Mouse (Mus musculus): Measurements from ENCODE around the gene Dalrd3. TPM values are rescaled to one million over a fixed set of nuclear protein-coding genes. Genes with fewer than 3 reads are reported as not detected.

The Dalrd3 gene
- polyA plus RNA-seq, 1 experiment from 2014 or later = 222 TPM

GRCm38 (mm10) chr9:108577025-108577424 is 7.3 kb downstream of the Dalrd3 start:
- no peak for DNase-seq (ENCODE audit: low spot score)
- Histone ChIP-seq H3K9me3 (no peaks in the 10 kb centered on the region), H3K36me3 (peaks cover 58% of the 10 kb centered on the region), H3K4me3 (peak overlapping the region; percentile 89), H3K27me3 (ENCODE audit: insufficient read depth, poor library complexity, severe bottlenecking) (peaks cover 34% of the 10 kb centered on the region), H3K27ac (peak overlapping the region; percentile 95; the same call in 1 of the 2 replicates), H3K4me1 (replicated peaks) (peaks cover 69% of the 10 kb centered on the region)
- WGBS = 67% methylated on average over 6 of the region's 6 CpGs

- H3K4me1 ChIP-seq (replicated peaks) = peaks cover 67% of the 10 kb centered on the region
- 2% methylated on average over 24 of the region's 24 CpGs for WGBS
- peaks cover 57% of the 10 kb centered on the region for H3K36me3 ChIP-seq
Measured at GRCm38 (mm10) chr9:108577934-108578544, 8.4 kb downstream of the Dalrd3 start.

GRCm38 (mm10) chr9:108578545-108579343 is 9.1 kb downstream of the Dalrd3 start, which contains the start of gene Wdr6:
TSS of gene Wdr6 (minus strand) at chr9:108578739.
- Histone ChIP-seq H3K27ac (peak within 1 kb of the TSS; percentile 95), H3K27me3 (ENCODE audit: insufficient read depth, poor library complexity, severe bottlenecking) (peaks cover 50% of the 10 kb centered on the region), H3K9me3 (no peaks in the 10 kb centered on the region), H3K36me3 (peaks cover 50% of the 10 kb centered on the region), H3K4me3 (peak within 1 kb of the TSS; percentile 89), H3K4me1 (replicated peaks) (peaks cover 60% of the 10 kb centered on the region)
- WGBS = 5% methylated on average over 51 of the region's 51 CpGs
- DNase-seq (ENCODE audit: low spot score) = peak; percentile 97

More at GRCm38 (mm10) chr9:108577934-108578544, 8.4 kb downstream of the Dalrd3 start:
- no peaks in the 10 kb centered on the region for H3K9me3 ChIP-seq
- H3K27me3 ChIP-seq (ENCODE audit: insufficient read depth, poor library complexity, severe bottlenecking) = peaks cover 44% of the 10 kb centered on the region
- H3K4me3 ChIP-seq = peak overlapping the region; percentile 89
- H3K27ac ChIP-seq = peak overlapping the region; percentile 95
- no peak for DNase-seq (ENCODE audit: low spot score)

GRCm38 (mm10) chr9:108579344-108579690 is 9.6 kb downstream of the Dalrd3 start:
- peaks cover 54% of the 10 kb centered on the region for H3K4me1 ChIP-seq (replicated peaks)
- H3K4me3 ChIP-seq = peak overlapping the region; percentile 89
- H3K27ac ChIP-seq = peak overlapping the region; percentile 95
- H3K9me3 ChIP-seq = no peaks in the 10 kb centered on the region
- H3K36me3 ChIP-seq = peaks cover 44% of the 10 kb centered on the region
- no peak for DNase-seq (ENCODE audit: low spot score)
- H3K27me3 ChIP-seq (ENCODE audit: insufficient read depth, poor library complexity, severe bottlenecking) = peaks cover 50% of the 10 kb centered on the region
- WGBS = 72% methylated on average over 5 of the region's 5 CpGs

GRCm38 (mm10) chr9:108587571-108588180 is 18.0 kb downstream of the Dalrd3 start:
- H3K4me3 ChIP-seq = peak overlapping the region; percentile 47
- peak overlapping the region; percentile 93 for H3K27ac ChIP-seq
- no peaks in the 10 kb centered on the region for H3K9me3 ChIP-seq
- H3K4me1 ChIP-seq (replicated peaks) = peaks cover 40% of the 10 kb centered on the region
- H3K27me3 ChIP-seq (ENCODE audit: insufficient read depth, poor library complexity, severe bottlenecking) = peaks cover 17% of the 10 kb centered on the region
- WGBS = under 1% methylated on average over 14 of the region's 14 CpGs
- peaks cover 6% of the 10 kb centered on the region; the same call in 1 of the 2 replicates for H3K36me3 ChIP-seq
- DNase-seq (ENCODE audit: low spot score) = peak; percentile 96

GRCm38 (mm10) chr9:108589229-108589628 is 19.5 kb downstream of the Dalrd3 start:
- Histone ChIP-seq H3K9me3 (no peaks in the 10 kb centered on the region), H3K4me3 (no peak overlapping the region), H3K27ac (peak overlapping the region; percentile 93), H3K4me1 (replicated peaks) (peaks cover 40% of the 10 kb centered on the region), H3K27me3 (ENCODE audit: insufficient read depth, poor library complexity, severe bottlenecking) (peaks cover 6% of the 10 kb centered on the region), H3K36me3 (peaks cover 8% of the 10 kb centered on the region; the same call in 1 of the 2 replicates)
- DNase-seq (ENCODE audit: low spot score) = no peak
- WGBS = 79% methylated on average over 5 of the region's 5 CpGs

GRCm38 (mm10) chr9:108591462-108591861 is 21.8 kb downstream of the Dalrd3 start:
- Histone ChIP-seq H3K27ac (no peak overlapping the region), H3K4me1 (replicated peaks) (peaks cover 41% of the 10 kb centered on the region), H3K36me3 (peaks cover 8% of the 10 kb centered on the region; the same call in 1 of the 2 replicates), H3K4me3 (no peak overlapping the region), H3K9me3 (no peaks in the 10 kb centered on the region), H3K27me3 (ENCODE audit: insufficient read depth, poor library complexity, severe bottlenecking) (peaks cover under 1% of the 10 kb centered on the region; the same call in 1 of the 2 replicates)
- DNase-seq (ENCODE audit: low spot score) = no peak
- WGBS = 89% methylated on average over 4 of the region's 4 CpGs

GRCm38 (mm10) chr9:108594354-108594753 is 24.7 kb downstream of the Dalrd3 start:
- Histone ChIP-seq H3K27ac (no peak overlapping the region), H3K4me3 (no peak overlapping the region), H3K36me3 (peaks cover 8% of the 10 kb centered on the region; the same call in 1 of the 2 replicates), H3K9me3 (no peaks in the 10 kb centered on the region), H3K27me3 (ENCODE audit: insufficient read depth, poor library complexity, severe bottlenecking) (0 out of 2 replicates have a peak, but pooled peaks cover 4% of the 10 kb centered on the region), H3K4me1 (replicated peaks) (peaks cover 29% of the 10 kb centered on the region)
- no peak for DNase-seq (ENCODE audit: low spot score)
- 88% methylated on average over 3 of the region's 3 CpGs for WGBS

GRCm38 (mm10) chr9:108596998-108597764 is 27.5 kb downstream of the Dalrd3 start, which contains the start of gene P4htm:
TSS of gene P4htm (minus strand) at chr9:108597667.
- peaks cover 13% of the 10 kb centered on the region for H3K36me3 ChIP-seq
- peak; percentile 65 for DNase-seq (ENCODE audit: low spot score)
- peak within 1 kb of the TSS; percentile 77 for H3K4me3 ChIP-seq
- 0 out of 2 replicates have a peak, but pooled peaks cover 4% of the 10 kb centered on the region for H3K27me3 ChIP-seq (ENCODE audit: insufficient read depth, poor library complexity, severe bottlenecking)
- H3K27ac ChIP-seq = peak within 1 kb of the TSS; percentile 86
- peaks cover 23% of the 10 kb centered on the region for H3K4me1 ChIP-seq (replicated peaks)
- no peaks in the 10 kb centered on the region for H3K9me3 ChIP-seq
- 3% methylated on average over 69 of the region's 69 CpGs for WGBS

GRCm38 (mm10) chr9:108599021-108599566 is 29.4 kb downstream of the Dalrd3 start:
- H3K9me3 ChIP-seq = no peaks in the 10 kb centered on the region
- peaks cover 23% of the 10 kb centered on the region for H3K4me1 ChIP-seq (replicated peaks)
- H3K36me3 ChIP-seq = peaks cover 27% of the 10 kb centered on the region
- WGBS = 81% methylated on average over 4 of the region's 4 CpGs
- DNase-seq (ENCODE audit: low spot score) = no peak
- H3K4me3 ChIP-seq = no peak overlapping the region
- H3K27me3 ChIP-seq (ENCODE audit: insufficient read depth, poor library complexity, severe bottlenecking) = 0 out of 2 replicates have a peak, but pooled peaks cover 4% of the 10 kb centered on the region
- no peak overlapping the region for H3K27ac ChIP-seq

GRCm38 (mm10) chr9:108600011-108600410 is 30.3 kb downstream of the Dalrd3 start:
- Histone ChIP-seq H3K27ac (no peak overlapping the region), H3K4me1 (replicated peaks) (peaks cover 27% of the 10 kb centered on the region), H3K27me3 (ENCODE audit: insufficient read depth, poor library complexity, severe bottlenecking) (0 out of 2 replicates have a peak, but pooled peaks cover 4% of the 10 kb centered on the region), H3K36me3 (peaks cover 36% of the 10 kb centered on the region), H3K4me3 (no peak overlapping the region), H3K9me3 (no peaks in the 10 kb centered on the region)
- no peak for DNase-seq (ENCODE audit: low spot score)
- WGBS = 59% methylated on average over 2 of the region's 2 CpGs

- WGBS = 87% methylated on average over 4 of the region's 4 CpGs
Measured at GRCm38 (mm10) chr9:108601986-108602385, 32.3 kb downstream of the Dalrd3 start.

More at GRCm38 (mm10) chr9:108601986-108602385, 32.3 kb downstream of the Dalrd3 start:
- no peak for DNase-seq (ENCODE audit: low spot score)
- Histone ChIP-seq H3K27me3 (ENCODE audit: insufficient read depth, poor library complexity, severe bottlenecking) (0 out of 2 replicates have a peak, but pooled peaks cover 4% of the 10 kb centered on the region), H3K4me3 (no peak overlapping the region), H3K4me1 (replicated peaks) (peaks cover 15% of the 10 kb centered on the region), H3K27ac (no peak overlapping the region), H3K36me3 (peaks cover 56% of the 10 kb centered on the region), H3K9me3 (no peaks in the 10 kb centered on the region)
